Mouse (Mus musculus) G1E (cell line): ENCODE measurements at regions not wholly inside any gene's neighbourhood (a gene's known extent, or its start where the extent isn't known, plus 50 kb on each side); places are given as distances from the start of the nearest gene placed in this dataset.

Experiments used
- ATAC-seq: 2 replicates; pipeline ENCODE4 v1.8.0; 2016; ENCODE audit warnings: mild to moderate bottlenecking; ENCODE audit not compliant: insufficient number of reproducible peaks, poor library complexity, low FRiP score, severe bottlenecking; ENCODE audit errors: extremely low read depth
- DNase-seq: peaks from one replicate; pipeline ENCODE4 v3.0.0; 2012; ENCODE audit warnings: low spot score
- H3K27me3 ChIP-seq: 2 replicates; pipeline ENCODE4 v1.6.1; 2012; ENCODE audit warnings: mild to moderate bottlenecking, low read length, inconsistent platforms; ENCODE audit not compliant: insufficient read depth
- H3K36me3 ChIP-seq: replicated peaks from 2 replicates; pipeline ENCODE3; 2012; ENCODE audit warnings: mild to moderate bottlenecking, inconsistent platforms
- H3K4me1 ChIP-seq: 2 replicates; pipeline ENCODE4 v1.6.1; 2012; ENCODE audit warnings: low read depth, low read length, inconsistent platforms, mixed read lengths; ENCODE audit not compliant: insufficient read depth
- H3K4me3 ChIP-seq: 2 replicates; pipeline ENCODE4 v1.5.1; 2012; ENCODE audit warnings: low read depth, mild to moderate bottlenecking, inconsistent platforms, low read length, moderate library complexity, mixed read lengths
- H3K9me3 ChIP-seq: replicated peaks from 2 replicates; pipeline ENCODE4 v1.6.1; 2012; ENCODE audit warnings: inconsistent platforms
- CTCF ChIP-seq: IDR thresholded peaks from 2 replicates; pipeline ENCODE4 v1.5.1; 2012; ENCODE audit warnings: low read depth, low read length, inconsistent platforms, mixed read lengths
- GATA1 ChIP-seq: IDR thresholded peaks from 2 replicates; pipeline ENCODE4 v1.6.1; 2012; ENCODE audit warnings: borderline replicate concordance, low read length, inconsistent platforms, mixed read lengths
- GATA2 ChIP-seq: IDR thresholded peaks from 2 replicates; pipeline ENCODE4 v1.6.1; 2012; ENCODE audit warnings: low read depth, low read length, inconsistent platforms, borderline replicate concordance
- POLR2AphosphoS5 ChIP-seq: IDR thresholded peaks from 2 replicates; pipeline ENCODE4 v1.6.1; 2012; ENCODE audit warnings: low read depth, low read length, inconsistent platforms; ENCODE audit not compliant: insufficient replicate concordance
- TAL1 ChIP-seq: conservative IDR thresholded peaks from 2 replicates; pipeline ENCODE4 v1.6.1; 2012; ENCODE audit warnings: low read depth, low read length, inconsistent platforms, mixed read lengths

DNA sequence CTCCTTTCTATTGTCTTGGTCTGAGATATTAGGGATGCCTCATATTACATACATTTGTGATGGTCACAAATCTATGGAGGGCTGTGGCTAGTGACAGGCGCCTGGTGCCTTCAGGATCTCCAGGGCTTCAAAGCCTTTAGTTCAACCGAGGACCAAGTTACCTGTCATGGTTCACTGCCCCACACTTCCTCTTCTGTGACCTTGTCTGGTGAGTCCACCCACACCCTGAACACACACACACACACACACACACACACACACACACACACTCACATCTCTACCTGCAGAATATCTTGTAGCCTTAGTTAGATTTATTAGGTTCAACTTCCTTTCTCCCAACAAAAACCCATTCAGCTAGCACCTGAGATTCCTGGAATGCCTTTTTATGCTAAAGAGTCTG is 156.3 kb downstream of the Gm9733 start:
- H3K27me3 ChIP-seq = no peaks in the 10 kb centered on the region; the same call in 1 of the 2 replicates
- ATAC-seq (no peak), DNase-seq (no peak)
- no peak overlapping the region for H3K4me3 ChIP-seq
- no peaks in the 10 kb centered on the region for H3K4me1 ChIP-seq
- no peaks in the 10 kb centered on the region for H3K9me3 ChIP-seq
- TF ChIP-seq POLR2AphosphoS5 (no peak), GATA1 (no peak), GATA2 (no peak), TAL1 (no peak), CTCF (no peak)
- H3K36me3 ChIP-seq = no peaks in the 10 kb centered on the region

DNA sequence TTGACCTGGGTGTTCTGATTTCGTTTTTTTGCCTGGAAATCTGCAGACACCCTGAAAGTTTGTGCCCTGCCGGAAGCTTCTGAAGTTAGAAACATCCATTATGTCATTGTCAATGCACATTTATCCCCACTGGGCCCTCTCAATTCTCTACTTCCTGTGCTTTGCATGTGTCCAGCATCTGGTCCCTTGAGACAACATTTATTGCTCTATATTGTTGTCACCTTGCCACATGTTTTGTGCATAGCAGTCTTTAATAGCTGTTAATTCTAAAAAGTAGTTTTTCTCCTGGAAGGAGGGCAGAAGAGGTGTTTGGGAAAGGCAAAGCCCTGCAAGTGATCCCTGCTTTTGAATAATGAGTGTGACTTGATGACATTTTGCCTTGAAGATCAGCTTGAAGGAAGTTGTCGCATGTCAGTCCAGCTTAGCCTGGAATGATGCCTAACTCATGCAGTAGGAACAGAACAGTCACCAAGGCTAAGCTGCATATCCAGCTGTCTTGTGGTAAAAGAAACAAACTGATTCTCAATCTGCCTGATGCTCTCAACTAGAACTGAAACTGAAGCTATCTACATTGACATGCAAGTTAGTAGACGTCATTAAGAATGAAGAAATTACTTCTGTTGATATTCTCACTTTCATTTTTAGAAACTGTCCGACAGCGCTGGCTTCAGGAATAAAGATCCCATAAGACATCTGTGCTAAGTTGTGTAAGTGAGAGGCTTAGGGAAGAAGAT is 152.9 kb downstream of the Gm9733 start:
- no peak for ATAC-seq
- H3K9me3 ChIP-seq = no peaks in the 10 kb centered on the region
- TF ChIP-seq CTCF (no peak), GATA1 (no peak), TAL1 (no peak)
- no peak for DNase-seq
- H3K4me1 ChIP-seq = no peaks in the 10 kb centered on the region
- H3K4me3 ChIP-seq = no peak overlapping the region
- H3K36me3 ChIP-seq = no peaks in the 10 kb centered on the region
- no peaks in the 10 kb centered on the region; the same call in 1 of the 2 replicates for H3K27me3 ChIP-seq

DNA sequence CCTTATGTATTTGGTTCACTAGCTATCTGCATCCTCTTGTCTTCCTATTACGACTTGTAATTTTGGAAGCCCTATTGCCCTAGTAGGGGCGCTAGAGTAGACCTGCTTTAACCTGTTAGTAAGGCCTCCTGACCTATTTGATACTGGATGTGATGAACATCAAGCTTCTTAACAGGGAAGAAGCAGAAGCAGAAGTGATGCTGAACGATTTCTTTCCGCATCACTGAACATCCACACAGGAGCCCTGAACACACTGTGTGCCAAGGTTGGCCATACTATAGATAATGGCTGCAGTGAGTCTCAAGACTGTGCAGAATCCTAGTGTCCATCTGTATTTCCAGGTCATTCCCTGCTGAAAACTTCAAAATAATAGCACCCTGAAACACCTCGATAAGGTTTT is 151.0 kb downstream of the Gm9733 start:
- Histone ChIP-seq H3K27me3 (no peaks in the 10 kb centered on the region), H3K4me1 (no peaks in the 10 kb centered on the region), H3K36me3 (no peaks in the 10 kb centered on the region), H3K4me3 (no peak overlapping the region), H3K9me3 (no peaks in the 10 kb centered on the region)
- DNase-seq (no peak), ATAC-seq (no peak)
- no peak for TF ChIP-seq GATA1
- TF ChIP-seq GATA2 = no peak
- TF ChIP-seq TAL1 = no peak
- TF ChIP-seq CTCF = no peak
- TF ChIP-seq POLR2AphosphoS5 = no peak

DNA sequence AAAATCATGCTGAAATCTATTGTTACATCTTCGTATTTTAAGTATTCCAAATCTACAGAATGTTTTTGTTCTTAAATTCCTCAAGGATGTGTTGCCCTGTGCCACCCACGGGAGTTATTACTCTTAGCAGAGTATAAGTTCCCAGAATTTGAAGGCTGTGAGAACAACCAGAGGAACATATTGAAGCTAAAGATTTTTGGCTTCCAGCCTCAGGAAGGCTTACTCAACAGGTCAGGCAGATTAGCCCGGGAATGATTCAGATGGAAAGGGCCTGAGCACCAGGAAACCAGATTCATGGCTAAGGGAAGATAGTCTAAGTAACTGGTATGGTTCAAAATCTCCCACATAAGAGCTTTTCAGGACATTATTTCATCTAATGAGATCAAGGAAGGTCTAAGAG is 145.4 kb downstream of the Gm9733 start:
- TF ChIP-seq GATA1 (no peak), POLR2AphosphoS5 (no peak), TAL1 (no peak), CTCF (no peak)
- Histone ChIP-seq H3K4me3 (no peak overlapping the region), H3K36me3 (no peaks in the 10 kb centered on the region), H3K9me3 (no peaks in the 10 kb centered on the region), H3K4me1 (peaks cover 2% of the 10 kb centered on the region; the same call in 1 of the 2 replicates), H3K27me3 (no peaks in the 10 kb centered on the region)
- no peak for ATAC-seq
- no peak for DNase-seq

DNA sequence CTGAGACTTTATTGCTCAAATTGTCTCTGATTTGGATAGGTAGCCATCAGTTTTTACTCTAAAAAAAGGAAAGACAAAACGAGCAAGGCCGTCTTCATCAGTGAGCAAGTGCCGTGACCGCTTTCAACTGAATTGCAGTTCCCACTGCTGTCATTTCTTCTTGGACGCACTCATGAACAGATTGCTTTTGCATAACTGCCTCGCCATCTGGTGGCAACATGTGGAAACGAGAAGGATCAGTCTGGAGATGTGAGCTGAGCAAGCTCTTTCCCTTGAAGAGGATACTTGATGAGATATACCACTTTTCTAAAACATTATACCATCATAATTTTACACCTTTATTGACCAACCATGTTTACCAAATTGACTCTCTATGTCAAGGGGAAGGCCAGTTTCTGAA is 137.7 kb downstream of the Gm9733 start:
- H3K36me3 ChIP-seq = no peaks in the 10 kb centered on the region
- no peak overlapping the region for H3K4me3 ChIP-seq
- TF ChIP-seq GATA1 (no peak), CTCF (peak; percentile 42; the same call in 1 of the 2 replicates)

DNA sequence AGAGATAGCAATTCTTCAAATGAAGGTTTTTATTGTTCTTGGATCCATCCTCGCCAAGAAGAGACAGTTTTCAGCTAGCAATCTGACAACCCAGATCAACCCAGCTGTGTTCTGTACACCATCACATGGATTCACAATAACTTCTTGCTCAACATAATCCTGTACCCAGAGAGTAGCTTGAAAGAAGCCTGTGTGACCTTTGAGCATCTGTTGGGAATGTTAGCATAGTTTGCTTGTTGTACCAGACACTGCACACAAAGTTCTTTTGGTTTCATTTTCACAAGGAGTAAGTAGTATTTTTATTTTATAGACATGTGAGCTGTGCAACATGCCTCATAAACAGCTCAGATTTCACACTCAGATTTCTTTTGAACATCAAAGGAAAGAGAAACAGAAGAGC is 136.0 kb downstream of the Gm9733 start:
- no peak overlapping the region; the same call in 1 of the 2 replicates for H3K4me3 ChIP-seq
- TF ChIP-seq TAL1 (no peak), CTCF (no peak), GATA1 (no peak), GATA2 (no peak), POLR2AphosphoS5 (no peak)
- no peaks in the 10 kb centered on the region for H3K9me3 ChIP-seq
- DNase-seq (no peak), ATAC-seq (no peak)
- H3K4me1 ChIP-seq = peaks cover 19% of the 10 kb centered on the region
- no peaks in the 10 kb centered on the region for H3K36me3 ChIP-seq
- H3K27me3 ChIP-seq = no peaks in the 10 kb centered on the region

More for the DNA sequence above, 137.7 kb downstream of the Gm9733 start:
- ATAC-seq (peak; percentile 83), DNase-seq (peak; percentile 29)
- H3K9me3 ChIP-seq = no peaks in the 10 kb centered on the region
- no peaks in the 10 kb centered on the region for H3K27me3 ChIP-seq
- peaks cover 19% of the 10 kb centered on the region for H3K4me1 ChIP-seq
